Comparison of ENCODE assay signal across 27 mouse cellular contexts in the genomic region with DNA sequence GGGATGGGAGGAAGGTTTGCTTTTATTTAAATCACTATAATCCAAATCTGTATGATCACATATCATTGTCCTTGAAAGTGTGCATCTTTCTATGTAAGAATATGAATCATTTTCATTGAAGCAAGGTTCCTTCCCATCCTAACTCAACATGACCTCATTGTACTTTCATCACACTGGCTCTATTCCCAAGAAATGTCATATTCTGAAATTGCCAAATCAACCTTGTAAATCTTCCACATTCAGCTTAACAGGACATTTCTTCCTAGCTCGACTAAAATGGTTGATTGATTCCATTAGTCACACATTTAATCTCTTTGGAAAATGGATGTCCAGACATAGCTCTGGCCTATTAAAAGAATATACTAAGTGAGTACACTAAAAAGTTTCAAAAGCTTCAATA.
"Had no signal": no experiment of that assay in that cellular context is flagged by ENCODE, and none has a peak within 500 bp of the region (broad histone marks: within the 10 kb centered on the region; RNA-seq: fewer than 3 reads in every experiment).

No protein-coding gene starts in this region.

- ATAC-seq: inflammation-experienced regulatory T-cells, adult 6 months; intestine, embryonic 15.5 days; intestine, postnatal 0 days had no signal

- H3K9ac ChIP-seq: heart, embryonic 12.5 days; hindbrain, embryonic 13.5 days; hindbrain, embryonic 15.5 days; intestine, embryonic 15.5 days; kidney, embryonic 15.5 days; limb, embryonic 12.5 days; liver, embryonic 13.5 days had no signal

- H3K27me3 ChIP-seq: heart, embryonic 12.5 days; hindbrain, embryonic 13.5 days; hindbrain, embryonic 15.5 days; intestine, embryonic 15.5 days; kidney, embryonic 15.5 days; limb, embryonic 12.5 days; liver, embryonic 13.5 days had no signal

- H3K9me3 ChIP-seq: heart, embryonic 10.5 days; heart, embryonic 12.5 days; hindbrain, embryonic 10.5 days; hindbrain, embryonic 13.5 days; hindbrain, embryonic 15.5 days; intestine, embryonic 15.5 days; kidney, embryonic 15.5 days; limb, embryonic 10.5 days; limb, embryonic 12.5 days; liver, embryonic 13.5 days had no signal

- H3K4me3 ChIP-seq: gastrocnemius, adult 2 months; heart, embryonic 10.5 days; heart, embryonic 12.5 days; hindbrain, embryonic 10.5 days; hindbrain, embryonic 13.5 days; hindbrain, embryonic 15.5 days; intestine, embryonic 15.5 days; kidney, embryonic 15.5 days; layer of hippocampus, adult 2 months; left cerebral cortex, adult 2 months; limb, embryonic 10.5 days; limb, embryonic 12.5 days; liver, embryonic 13.5 days had no signal

- H3K36me3 ChIP-seq: heart, embryonic 10.5 days; heart, embryonic 12.5 days; hindbrain, embryonic 10.5 days; hindbrain, embryonic 13.5 days; hindbrain, embryonic 15.5 days; intestine, embryonic 15.5 days; kidney, embryonic 15.5 days; limb, embryonic 10.5 days; limb, embryonic 12.5 days; liver, embryonic 13.5 days had no signal

- H3K4me2 ChIP-seq: heart, embryonic 12.5 days; hindbrain, embryonic 13.5 days; hindbrain, embryonic 15.5 days; intestine, embryonic 15.5 days; kidney, embryonic 15.5 days; limb, embryonic 12.5 days; liver, embryonic 11.5 days; liver, embryonic 13.5 days had no signal

- DNase-seq: gastrocnemius, adult 2 months; gastrocnemius, postnatal 10 days; gastrocnemius, postnatal 25 days; heart, adult 18-20 months; heart, postnatal 10 days; heart, postnatal 4 days; kidney, adult 2 months; kidney, adult 9 months; kidney, postnatal 14 days; kidney, postnatal 4 days; liver; liver, embryonic 13.5 days had no signal

- H3K27ac ChIP-seq: gastrocnemius, adult 2 months; heart, embryonic 10.5 days; hindbrain, embryonic 10.5 days; hindbrain, embryonic 13.5 days; hindbrain, embryonic 15.5 days; intestine, embryonic 15.5 days; kidney, embryonic 15.5 days; kidney, postnatal 0 days; layer of hippocampus, adult 2 months; left cerebral cortex, adult 2 months; limb, embryonic 10.5 days; limb, embryonic 12.5 days; liver, embryonic 13.5 days had no signal

- H3K4me1 ChIP-seq: heart, embryonic 10.5 days; heart, embryonic 12.5 days; hindbrain, embryonic 10.5 days; hindbrain, embryonic 13.5 days; hindbrain, embryonic 15.5 days; intestine, embryonic 15.5 days; kidney, embryonic 15.5 days; limb, embryonic 10.5 days; limb, embryonic 12.5 days; liver, embryonic 13.5 days had no signal
